Mouse (Mus musculus) MEL (cell line): Measurements from ENCODE around the gene Ablim2.

Experiments
- CTCF ChIP-seq, 3 experiments: IDR thresholded peaks in 2 of 3; conservative IDR thresholded peaks in 1 of 3; 2 replicates each; pipeline ENCODE4 v1.5.1; 2011 to 2012; ENCODE audit warnings: low read length in 3 of 3, low read depth in 2 of 3, mild to moderate bottlenecking in 2 of 3, improper control_type of control experiment in 1 of 3, inconsistent platforms in 1 of 3, mixed read lengths in 1 of 3, moderate library complexity in 1 of 3; ENCODE audit not compliant: control insufficient read depth in 1 of 3, insufficient read depth in 1 of 3, poor library complexity in 1 of 3, severe bottlenecking in 1 of 3
- NELFE ChIP-seq: IDR thresholded peaks from 2 replicates; pipeline ENCODE4 v1.6.1; 2011; ENCODE audit warnings: low read depth, low read length, improper control_type of control experiment
- NRF1 ChIP-seq: IDR thresholded peaks from 2 replicates; pipeline ENCODE4 v1.6.1; 2014; ENCODE audit warnings: low read depth, mild to moderate bottlenecking, inconsistent platforms, low read length, improper control_type of control experiment, moderate library complexity; ENCODE audit not compliant: poor library complexity, insufficient read depth, severe bottlenecking
- POLR2A ChIP-seq, 2 experiments: IDR thresholded peaks; 2 replicates each; pipeline ENCODE4 v1.6.1; 2011 to 2012; ENCODE audit warnings: low read length in 2 of 2, mild to moderate bottlenecking in 2 of 2, control low read depth in 1 of 2, improper control_type of control experiment in 1 of 2, low read depth in 1 of 2, moderate library complexity in 1 of 2; ENCODE audit not compliant: control insufficient read depth in 1 of 2, insufficient read depth in 1 of 2, poor library complexity in 1 of 2
- RCOR1 ChIP-seq: IDR thresholded peaks from 2 replicates; pipeline ENCODE4 v1.6.1; 2012; ENCODE audit warnings: low read depth, mild to moderate bottlenecking, inconsistent platforms, low read length, improper control_type of control experiment
- TBP ChIP-seq: IDR thresholded peaks from 2 replicates; pipeline ENCODE4 v1.8.0; 2011; ENCODE audit warnings: low read depth, low read length, improper control_type of control experiment
- UBTF ChIP-seq: IDR thresholded peaks from 2 replicates; pipeline ENCODE4 v1.6.1; 2012; ENCODE audit warnings: low read depth, mild to moderate bottlenecking, inconsistent platforms, low read length, improper control_type of control experiment, moderate library complexity, borderline replicate concordance; ENCODE audit not compliant: insufficient read depth
- USF1 ChIP-seq: IDR thresholded peaks from 2 replicates; pipeline ENCODE4 v1.6.1; 2014; ENCODE audit warnings: low read depth, mild to moderate bottlenecking, inconsistent platforms, low read length, improper control_type of control experiment, moderate library complexity
- ZC3H11A ChIP-seq: IDR thresholded peaks from 2 replicates; pipeline ENCODE4 v1.6.1; 2012; ENCODE audit warnings: low read depth, mild to moderate bottlenecking, inconsistent platforms, low read length, improper control_type of control experiment

GRCm38 (mm10) chr5:35785853-35786252, 28.2 kb downstream of the Ablim2 start:
- no peak for TF ChIP-seq POLR2A (IDR thresholded peaks at IDR 0.05; ENCODE audit: control insufficient read depth in 1 of 2, insufficient read depth in 1 of 2, low read depth in 1 of 2, low read length in 2 of 2, poor library complexity in 1 of 2)
- TF ChIP-seq NELFE: no peak
- TF ChIP-seq NRF1: no peak
- no peak for TF ChIP-seq CTCF (IDR thresholded peaks at IDR 0.05 in 2 of 3, conservative IDR thresholded peaks at IDR 0.05 in 1 of 3; ENCODE audit: control insufficient read depth in 1 of 3, insufficient read depth in 1 of 3, low read depth in 2 of 3, low read length in 3 of 3, poor library complexity in 1 of 3, severe bottlenecking in 1 of 3)
- no peak for TF ChIP-seq UBTF
- TF ChIP-seq USF1: no peak
- no peak for TF ChIP-seq RCOR1
- no peak for TF ChIP-seq TBP
- TF ChIP-seq ZC3H11A: no peak
